Mouse (Mus musculus): ENCODE results near the gene Cyp27a1. TPM values are rescaled to one million over a fixed set of nuclear protein-coding genes. Genes with fewer than 3 reads are reported as not detected.

Cyp27a1 gene
- polyA plus RNA-seq, 1 experiment from 2014 or later = 4.6 TPM

GRCm38 (mm10) chr1:74721657-74722056, 8.3 kb downstream of the Cyp27a1 start:
- no peaks in the 10 kb centered on the region for H3K27me3 ChIP-seq (replicated peaks; ENCODE audit: control insufficient read depth, insufficient read depth, low read length)
- no peaks in the 10 kb centered on the region; the same call in 1 of the 2 replicates for H3K4me1 ChIP-seq (replicated peaks; ENCODE audit: control insufficient read depth, insufficient read depth, low read length)
- no peak overlapping the region for H3K27ac ChIP-seq (ENCODE audit: low read depth, low read length)
- no peaks in the 10 kb centered on the region for H3K9me3 ChIP-seq (ENCODE audit: control insufficient read depth)
- no peak overlapping the region for H3K9ac ChIP-seq (ENCODE audit: low read depth, low read length)
- WGBS = 68% methylated on average over 6 of the region's 6 CpGs
- no peak for ATAC-seq
- no peaks in the 10 kb centered on the region for H3K36me3 ChIP-seq (ENCODE audit: control insufficient read depth, insufficient read depth)
- H3K4me2 ChIP-seq (replicated peaks; ENCODE audit: low read depth) = no peak overlapping the region
- TF ChIP-seq CTCF (IDR thresholded peaks at IDR 0.05; ENCODE audit: low read depth) = no peak
- no peak overlapping the region for H3K4me3 ChIP-seq (ENCODE audit: low read depth, low read length)

DNA sequence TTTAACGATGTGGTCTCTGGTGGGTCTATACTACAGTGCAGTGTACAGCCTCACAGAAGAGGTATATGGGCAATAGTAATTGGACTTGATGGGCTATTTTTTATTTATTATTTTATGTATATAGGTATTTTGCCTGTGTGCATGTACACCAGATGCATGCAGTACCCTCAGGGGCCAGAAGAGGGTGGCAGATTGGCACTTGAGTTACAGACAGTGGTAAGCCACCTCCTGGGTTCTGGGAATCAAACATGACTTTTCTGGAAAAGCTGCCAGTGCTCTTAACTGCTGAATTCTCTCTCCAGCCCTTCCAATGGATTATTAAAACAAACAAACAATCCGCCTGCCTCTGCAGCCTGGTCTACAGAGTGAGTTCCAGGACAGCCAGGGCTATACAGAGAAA, 10.4 kb downstream of the Cyp27a1 start:
- Histone ChIP-seq H3K4me1 (replicated peaks; ENCODE audit: control insufficient read depth, insufficient read depth, low read length) (no peaks in the 10 kb centered on the region; the same call in 1 of the 2 replicates), H3K4me3 (ENCODE audit: low read depth, low read length) (no peak overlapping the region), H3K4me2 (replicated peaks; ENCODE audit: low read depth) (no peak overlapping the region), H3K27ac (ENCODE audit: low read depth, low read length) (no peak overlapping the region), H3K9me3 (ENCODE audit: control insufficient read depth) (no peaks in the 10 kb centered on the region), H3K27me3 (replicated peaks; ENCODE audit: control insufficient read depth, insufficient read depth, low read length) (no peaks in the 10 kb centered on the region), H3K9ac (ENCODE audit: low read depth, low read length) (no peak overlapping the region), H3K36me3 (ENCODE audit: control insufficient read depth, insufficient read depth) (no peaks in the 10 kb centered on the region)
- TF ChIP-seq CTCF (IDR thresholded peaks at IDR 0.05; ENCODE audit: low read depth) = peak; percentile 63
- WGBS = 84% methylated on average over 2 of the region's 2 CpGs
- ATAC-seq = no peak

DNA sequence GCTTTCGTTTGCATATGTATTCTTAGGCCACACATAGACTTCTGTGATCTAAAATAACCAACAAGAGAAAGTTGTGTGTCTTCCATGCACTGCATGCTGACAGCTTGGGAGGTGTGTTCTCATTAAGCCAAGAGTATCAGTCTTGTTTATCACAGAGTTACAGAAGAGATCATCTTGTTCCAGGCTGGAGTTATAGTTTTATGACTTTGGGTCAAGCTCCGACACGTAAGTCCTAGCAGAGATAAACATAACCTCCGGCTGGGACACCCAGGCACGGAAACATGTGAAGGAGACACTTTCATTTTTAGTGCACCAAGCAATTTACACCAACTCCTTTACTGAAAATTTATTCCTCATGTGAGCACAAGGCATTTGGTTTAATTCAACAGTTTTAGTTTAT, 12.7 kb downstream of the Cyp27a1 start:
- Histone ChIP-seq H3K36me3 (ENCODE audit: control insufficient read depth, insufficient read depth) (no peaks in the 10 kb centered on the region), H3K4me3 (ENCODE audit: low read depth, low read length) (no peak overlapping the region), H3K4me2 (replicated peaks; ENCODE audit: low read depth) (peak overlapping the region; percentile 37; the same call in 1 of the 2 replicates), H3K9ac (ENCODE audit: low read depth, low read length) (no peak overlapping the region), H3K9me3 (ENCODE audit: control insufficient read depth) (no peaks in the 10 kb centered on the region), H3K4me1 (replicated peaks; ENCODE audit: control insufficient read depth, insufficient read depth, low read length) (no peaks in the 10 kb centered on the region; the same call in 1 of the 2 replicates), H3K27ac (ENCODE audit: low read depth, low read length) (no peak overlapping the region), H3K27me3 (replicated peaks; ENCODE audit: control insufficient read depth, insufficient read depth, low read length) (no peaks in the 10 kb centered on the region)
- peak; percentile 69 for ATAC-seq
- no peak for TF ChIP-seq CTCF (IDR thresholded peaks at IDR 0.05; ENCODE audit: low read depth)
- 18% methylated on average over 5 of the region's 5 CpGs for WGBS

DNA sequence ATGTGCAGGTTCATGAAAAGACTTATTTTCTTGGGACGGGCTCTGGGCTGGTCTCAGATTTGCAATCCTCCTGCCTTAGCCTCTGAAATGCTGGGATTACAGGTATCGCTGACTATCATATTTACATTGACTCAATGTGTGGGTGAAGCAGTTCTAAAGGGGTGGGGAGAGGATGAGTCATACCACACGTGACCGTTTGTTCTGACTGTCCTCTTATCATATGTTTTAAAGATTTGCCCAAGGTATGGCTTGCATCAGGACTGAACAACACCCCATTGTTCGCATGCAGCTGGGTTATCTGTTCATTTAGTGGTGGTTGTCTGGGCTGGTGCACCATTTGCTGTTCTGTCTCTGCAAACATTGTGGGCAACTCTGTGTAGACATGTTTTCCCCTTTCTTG, 13.3 kb downstream of the Cyp27a1 start:
- no peak overlapping the region for H3K4me3 ChIP-seq (ENCODE audit: low read depth, low read length)
- TF ChIP-seq CTCF (IDR thresholded peaks at IDR 0.05; ENCODE audit: low read depth) = no peak
- no peaks in the 10 kb centered on the region for H3K36me3 ChIP-seq (ENCODE audit: control insufficient read depth, insufficient read depth)
- peak; percentile 95 for ATAC-seq
- no peaks in the 10 kb centered on the region; the same call in 1 of the 2 replicates for H3K4me1 ChIP-seq (replicated peaks; ENCODE audit: control insufficient read depth, insufficient read depth, low read length)
- H3K9me3 ChIP-seq (ENCODE audit: control insufficient read depth) = no peaks in the 10 kb centered on the region
- 30% methylated on average over 5 of the region's 5 CpGs for WGBS
- H3K27ac ChIP-seq (ENCODE audit: low read depth, low read length) = 0 out of 2 replicates have a peak overlapping the region, but pooled peaks have one; percentile 21
- H3K27me3 ChIP-seq (replicated peaks; ENCODE audit: control insufficient read depth, insufficient read depth, low read length) = no peaks in the 10 kb centered on the region
- peak overlapping the region; percentile 25 for H3K4me2 ChIP-seq (replicated peaks; ENCODE audit: low read depth)
- H3K9ac ChIP-seq (ENCODE audit: low read depth, low read length) = no peak overlapping the region; the same call in 1 of the 2 replicates

GRCm38 (mm10) chr1:74728446-74728845, 15.1 kb downstream of the Cyp27a1 start:
- Histone ChIP-seq H3K4me3 (ENCODE audit: low read depth, low read length) (no peak overlapping the region), H3K4me2 (replicated peaks; ENCODE audit: low read depth) (no peak overlapping the region), H3K27ac (ENCODE audit: low read depth, low read length) (no peak overlapping the region), H3K27me3 (replicated peaks; ENCODE audit: control insufficient read depth, insufficient read depth, low read length) (no peaks in the 10 kb centered on the region), H3K4me1 (replicated peaks; ENCODE audit: control insufficient read depth, insufficient read depth, low read length) (no peaks in the 10 kb centered on the region; the same call in 1 of the 2 replicates), H3K9ac (ENCODE audit: low read depth, low read length) (no peak overlapping the region), H3K9me3 (ENCODE audit: control insufficient read depth) (no peaks in the 10 kb centered on the region), H3K36me3 (ENCODE audit: control insufficient read depth, insufficient read depth) (no peaks in the 10 kb centered on the region)
- TF ChIP-seq CTCF (IDR thresholded peaks at IDR 0.05; ENCODE audit: low read depth) = no peak
- 74% methylated on average over 8 of the region's 8 CpGs for WGBS
- no peak for ATAC-seq

GRCm38 (mm10) chr1:74736977-74737376, 23.6 kb downstream of the Cyp27a1 start:
- Histone ChIP-seq H3K27me3 (replicated peaks; ENCODE audit: control insufficient read depth, insufficient read depth, low read length) (no peaks in the 10 kb centered on the region), H3K27ac (ENCODE audit: low read depth, low read length) (no peak overlapping the region), H3K4me3 (ENCODE audit: low read depth, low read length) (no peak overlapping the region), H3K4me2 (replicated peaks; ENCODE audit: low read depth) (no peak overlapping the region), H3K9me3 (ENCODE audit: control insufficient read depth) (no peaks in the 10 kb centered on the region), H3K4me1 (replicated peaks; ENCODE audit: control insufficient read depth, insufficient read depth, low read length) (no peaks in the 10 kb centered on the region), H3K9ac (ENCODE audit: low read depth, low read length) (no peak overlapping the region), H3K36me3 (ENCODE audit: control insufficient read depth, insufficient read depth) (no peaks in the 10 kb centered on the region; the same call in 1 of the 2 replicates)
- ATAC-seq = no peak
- WGBS = 83% methylated on average over 12 of the region's 12 CpGs
- TF ChIP-seq CTCF (IDR thresholded peaks at IDR 0.05; ENCODE audit: low read depth) = no peak

- Histone ChIP-seq H3K9ac (ENCODE audit: low read depth, low read length) (no peak overlapping the region), H3K27ac (ENCODE audit: low read depth, low read length) (no peak overlapping the region), H3K4me2 (replicated peaks; ENCODE audit: low read depth) (no peak overlapping the region), H3K9me3 (ENCODE audit: control insufficient read depth) (no peaks in the 10 kb centered on the region), H3K36me3 (ENCODE audit: control insufficient read depth, insufficient read depth) (no peaks in the 10 kb centered on the region; the same call in 1 of the 2 replicates), H3K27me3 (replicated peaks; ENCODE audit: control insufficient read depth, insufficient read depth, low read length) (no peaks in the 10 kb centered on the region), H3K4me3 (ENCODE audit: low read depth, low read length) (no peak overlapping the region), H3K4me1 (replicated peaks; ENCODE audit: control insufficient read depth, insufficient read depth, low read length) (no peaks in the 10 kb centered on the region)
- no peak for TF ChIP-seq CTCF (IDR thresholded peaks at IDR 0.05; ENCODE audit: low read depth)
- 92% methylated on average over 7 of the region's 7 CpGs for whole genome bisulfite sequencing
- no peak for ATAC-seq
These were observed 24.1 kb downstream of the Cyp27a1 start for GRCm38 (mm10) chr1:74737500-74737899.
